Mouse (Mus musculus) megakaryocyte, embryonic 14.5 days (primary cell): ENCODE results near the gene Nbdy. TPM values are rescaled to one million over a fixed set of nuclear protein-coding genes. Genes with fewer than 3 reads are reported as not detected.
A peak's percentile ranks its signal among the peaks of the same experiment; 100 is the strongest.

ENCODE experiments used
- H3K27me3 ChIP-seq: replicated peaks from 2 replicates; pipeline ENCODE3; 2012; ENCODE audit warnings: inconsistent platforms
- H3K36me3 ChIP-seq: replicated peaks from 2 replicates; pipeline ENCODE3; 2012; ENCODE audit warnings: low read length, inconsistent platforms, mixed read lengths
- H3K4me1 ChIP-seq: 2 replicates; pipeline ENCODE4 v1.6.1; 2012; ENCODE audit warnings: inconsistent platforms
- H3K4me3 ChIP-seq: replicated peaks from 2 replicates; pipeline ENCODE3; 2012; ENCODE audit warnings: moderate library complexity, mild to moderate bottlenecking, inconsistent platforms
- H3K9me3 ChIP-seq: 2 replicates; pipeline ENCODE4 v1.6.1; 2012; ENCODE audit warnings: inconsistent platforms
- FLI1 ChIP-seq: IDR thresholded peaks from 2 replicates; pipeline ENCODE4 v1.6.1; 2012; ENCODE audit warnings: low read length, inconsistent platforms, mixed read lengths
- GATA1 ChIP-seq: IDR thresholded peaks from 3 replicates; pipeline ENCODE4 v1.6.1; 2012; ENCODE audit warnings: mixed read lengths, low read length, inconsistent platforms, borderline replicate concordance
- polyA plus RNA-seq: library from polyadenylated mRNA; stranded (reverse); fragments of >175 nt; gene quantifications from 2 replicates; pipeline ENCODE4 v1.2.3, GENCODE M21; 2012; ENCODE audit warnings: low replicate concordance; ENCODE audit not compliant: insufficient read depth

Gene Nbdy
- polyA plus RNA-seq, result 57.1 and 107 TPM in 2 replicates

- Histone ChIP-seq H3K27me3 (no peaks in the 10 kb centered on the region), H3K4me3 (peak within 1 kb of the TSS; percentile 93), H3K36me3 (peaks cover 7% of the 10 kb centered on the region), H3K4me1 (no peaks in the 10 kb centered on the region; the same call in 1 of the 2 replicates), H3K9me3 (no peaks in the 10 kb centered on the region)
- TF ChIP-seq FLI1 (no peak), GATA1 (no peak)
Observed at GRCm38 (mm10) chrX:153723110-153723916, at the start of gene Nbdy. TSS of gene Nbdy (plus strand) at chrX:153723590.

DNA sequence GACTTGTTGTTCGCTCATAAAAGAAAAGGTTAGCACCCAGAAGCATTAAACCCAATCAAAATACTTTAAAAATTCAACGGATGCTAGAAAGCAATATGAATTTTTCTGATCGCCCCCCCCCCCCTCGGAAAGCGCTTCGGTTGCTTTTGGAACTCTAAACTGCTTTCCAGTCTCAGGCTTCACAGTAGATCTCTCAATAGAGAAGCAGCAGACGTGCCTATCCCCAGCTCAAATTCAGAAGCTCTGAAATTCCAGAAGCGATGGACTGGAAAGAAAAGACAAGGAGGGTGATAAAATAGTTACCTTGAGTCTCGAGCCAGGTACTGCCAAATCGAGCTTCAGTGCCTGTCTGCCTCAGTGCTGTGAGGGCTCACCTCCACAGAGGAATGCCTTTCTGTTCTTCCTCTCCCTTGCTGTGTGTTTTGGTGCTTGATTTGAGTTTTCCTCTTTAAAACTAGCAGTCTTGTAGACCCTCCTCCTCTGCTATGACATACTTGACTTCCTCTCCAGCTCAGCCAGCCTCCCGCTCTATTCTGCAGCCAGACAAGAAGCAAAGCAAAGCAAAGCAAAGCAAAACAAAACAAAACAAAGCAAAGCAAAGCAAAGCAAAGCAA lies 27.5 kb upstream of the Nbdy start, which contains the start of gene Kctd12b:
TSS of gene Kctd12b (minus strand) at position 610 of the 614 bp plus-strand sequence.
- no peaks in the 10 kb centered on the region for H3K4me1 ChIP-seq
- H3K9me3 ChIP-seq, result no peaks in the 10 kb centered on the region
- peaks cover 2% of the 10 kb centered on the region for H3K27me3 ChIP-seq
- no peaks in the 10 kb centered on the region for H3K36me3 ChIP-seq
- peak within 1 kb of the TSS; percentile 91 for H3K4me3 ChIP-seq
- TF ChIP-seq FLI1 (no peak), GATA1 (no peak)

DNA sequence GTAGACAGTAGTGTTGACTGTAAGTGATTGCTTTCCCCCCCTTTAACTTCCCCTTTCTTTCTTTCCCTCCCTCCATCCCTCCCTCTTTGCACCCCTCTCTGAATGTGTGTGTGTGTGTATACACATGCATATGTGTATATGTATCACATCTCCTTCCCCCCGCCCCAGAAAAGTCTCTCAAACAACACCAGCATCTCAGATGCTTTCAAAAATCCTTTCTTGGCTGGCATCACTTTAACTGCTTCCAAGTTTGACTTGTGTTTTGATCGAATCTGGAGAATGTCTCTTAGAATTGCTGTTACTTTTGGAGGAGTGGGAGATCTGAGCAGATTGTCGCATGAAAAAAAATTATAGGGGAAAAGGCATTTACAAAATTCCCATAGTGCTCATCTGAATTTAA lies 22.9 kb upstream of the Nbdy start:
- no peak for TF ChIP-seq FLI1
- no peak for TF ChIP-seq GATA1

DNA sequence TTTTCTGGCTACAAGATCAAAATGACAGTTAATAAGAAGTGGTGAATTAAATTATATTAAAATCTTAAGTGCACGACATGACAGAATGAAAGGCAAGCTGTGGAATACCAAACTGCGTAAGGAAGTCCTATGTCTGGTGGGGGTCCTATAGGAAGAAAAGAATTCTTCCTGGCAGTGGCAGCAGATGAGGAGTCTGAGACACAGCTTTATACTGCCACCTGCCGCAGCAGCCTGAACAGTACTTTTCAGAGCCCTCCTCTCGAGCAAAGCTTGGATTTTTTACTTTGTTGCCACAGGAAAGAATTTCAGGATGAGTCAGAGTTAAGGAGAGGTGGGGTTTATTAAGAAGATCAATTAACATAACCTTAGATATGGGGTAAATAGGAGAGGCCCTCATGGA lies 15.7 kb upstream of the Nbdy start:
- H3K4me1 ChIP-seq, result no peaks in the 10 kb centered on the region
- H3K27me3 ChIP-seq, result peaks cover 8% of the 10 kb centered on the region
- no peak overlapping the region for H3K4me3 ChIP-seq
- no peaks in the 10 kb centered on the region for H3K9me3 ChIP-seq
- TF ChIP-seq GATA1, result no peak
- TF ChIP-seq FLI1, result no peak
- H3K36me3 ChIP-seq, result no peaks in the 10 kb centered on the region

More for the DNA sequence above, 22.9 kb upstream of the Nbdy start:
- H3K36me3 ChIP-seq, result no peaks in the 10 kb centered on the region
- H3K4me3 ChIP-seq, result no peak overlapping the region
- H3K27me3 ChIP-seq, result peaks cover 6% of the 10 kb centered on the region
- no peaks in the 10 kb centered on the region for H3K4me1 ChIP-seq
- no peaks in the 10 kb centered on the region for H3K9me3 ChIP-seq

- Histone ChIP-seq H3K9me3 (no peaks in the 10 kb centered on the region), H3K36me3 (no peaks in the 10 kb centered on the region), H3K27me3 (peaks cover 3% of the 10 kb centered on the region), H3K4me3 (no peak overlapping the region), H3K4me1 (peaks cover 11% of the 10 kb centered on the region)
- TF ChIP-seq FLI1, result no peak
- no peak for TF ChIP-seq GATA1
Observed at GRCm38 (mm10) chrX:153716716-153717115, 6.7 kb upstream of the Nbdy start.

DNA sequence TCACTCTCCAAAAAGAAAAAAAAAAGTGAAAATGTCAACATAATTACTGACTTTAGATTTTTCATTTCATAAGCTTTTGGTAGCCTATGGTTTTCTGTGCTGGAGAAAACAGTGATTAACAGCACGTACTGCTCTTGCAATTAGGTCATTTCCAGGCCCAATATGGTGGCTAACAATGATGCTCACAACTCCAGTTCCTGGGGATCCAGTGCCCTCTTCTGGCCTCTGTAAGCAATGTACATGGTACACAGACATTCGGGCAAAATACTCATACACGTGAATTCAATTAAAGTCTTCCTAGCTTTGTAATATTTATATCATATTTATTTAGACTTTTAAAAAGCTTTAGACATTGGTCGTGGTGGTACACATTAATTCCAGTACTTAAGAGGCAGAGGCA lies 3.8 kb upstream of the Nbdy start:
- no peaks in the 10 kb centered on the region for H3K36me3 ChIP-seq
- no peaks in the 10 kb centered on the region for H3K27me3 ChIP-seq
- H3K9me3 ChIP-seq, result no peaks in the 10 kb centered on the region
- no peak for TF ChIP-seq GATA1
- no peak for TF ChIP-seq FLI1
- H3K4me3 ChIP-seq, result no peak overlapping the region
- peaks cover 8% of the 10 kb centered on the region for H3K4me1 ChIP-seq

- TF ChIP-seq GATA1 (no peak), FLI1 (no peak)
- Histone ChIP-seq H3K9me3 (no peaks in the 10 kb centered on the region), H3K27me3 (no peaks in the 10 kb centered on the region), H3K4me1 (no peaks in the 10 kb centered on the region; the same call in 1 of the 2 replicates), H3K4me3 (peak overlapping the region; percentile 93), H3K36me3 (peaks cover 7% of the 10 kb centered on the region)
Observed at GRCm38 (mm10) chrX:153724400-153724799, 1.0 kb downstream of the Nbdy start.

DNA sequence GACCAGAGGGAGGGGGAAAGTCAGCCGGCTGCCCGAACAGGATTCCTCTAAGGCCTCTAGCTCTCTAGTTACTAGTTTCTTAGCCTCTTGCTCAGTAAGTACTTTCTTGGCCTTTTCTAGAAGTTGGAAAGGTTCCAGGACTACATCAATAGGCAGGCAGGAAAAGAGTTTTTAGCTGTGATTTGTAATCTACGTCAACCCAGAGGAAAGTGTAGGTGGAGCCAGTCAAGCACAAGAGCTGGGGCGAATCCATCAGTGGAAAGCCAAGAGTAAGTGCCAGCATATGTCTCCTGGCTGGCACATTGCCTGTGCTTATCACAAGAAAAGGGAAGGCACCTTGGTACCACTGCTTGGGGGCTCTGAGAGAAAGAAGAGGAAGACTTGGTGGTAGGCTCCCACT lies 12.3 kb downstream of the Nbdy start:
- Histone ChIP-seq H3K4me3 (no peak overlapping the region), H3K27me3 (peaks cover 6% of the 10 kb centered on the region), H3K9me3 (no peaks in the 10 kb centered on the region), H3K4me1 (no peaks in the 10 kb centered on the region), H3K36me3 (peaks cover 43% of the 10 kb centered on the region)
- TF ChIP-seq FLI1, result no peak

GRCm38 (mm10) chrX:153742493-153742892 lies 19.1 kb downstream of the Nbdy start:
- peaks cover 14% of the 10 kb centered on the region for H3K36me3 ChIP-seq
- H3K9me3 ChIP-seq, result no peaks in the 10 kb centered on the region
- no peak overlapping the region for H3K4me3 ChIP-seq
- no peak for TF ChIP-seq GATA1
- TF ChIP-seq FLI1, result no peak
- no peaks in the 10 kb centered on the region for H3K4me1 ChIP-seq
- H3K27me3 ChIP-seq, result peaks cover 6% of the 10 kb centered on the region

DNA sequence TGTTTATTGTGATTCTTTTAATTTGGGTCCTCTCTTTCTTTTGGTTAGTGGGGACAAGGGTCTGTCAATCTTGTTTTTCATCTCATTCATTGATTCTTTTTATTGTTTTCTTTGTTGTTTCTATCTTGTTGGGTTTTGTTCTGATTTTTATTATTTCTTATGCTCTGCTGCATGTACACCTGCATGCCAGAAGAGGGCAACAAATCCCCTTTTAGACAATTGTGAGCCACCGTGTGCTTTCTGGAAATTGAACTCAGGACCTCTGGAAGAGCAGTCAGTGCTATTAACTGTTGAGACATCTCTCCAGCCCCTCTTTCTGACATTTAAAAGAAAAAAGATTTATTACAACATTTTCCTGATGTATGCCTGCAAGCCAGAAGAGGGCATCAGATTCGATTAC lies 25.8 kb downstream of the Nbdy start:
- no peaks in the 10 kb centered on the region for H3K36me3 ChIP-seq
- no peak overlapping the region for H3K4me3 ChIP-seq
- H3K27me3 ChIP-seq, result peaks cover 5% of the 10 kb centered on the region
- no peaks in the 10 kb centered on the region for H3K9me3 ChIP-seq
- H3K4me1 ChIP-seq, result peaks cover 5% of the 10 kb centered on the region; the same call in 1 of the 2 replicates
- no peak for TF ChIP-seq FLI1
- no peak for TF ChIP-seq GATA1

Other genes starting within 250 kb of the Nbdy start
- 50.3 and 158 TPM in 2 replicates for gene Ubqln2, start 225.4 kb upstream of the Nbdy start, polyA plus RNA-seq
- gene Cypt3, start 165.0 kb upstream of the Nbdy start, polyA plus RNA-seq, result not detected in 2 replicates
- gene Kctd12b, start 27.2 kb upstream of the Nbdy start, polyA plus RNA-seq, result not detected in 2 replicates
- gene Spin2c, start 108.6 kb downstream of the Nbdy start, polyA plus RNA-seq, result not detected in 2 replicates